Mouse (Mus musculus): Measurements from ENCODE around the gene Epn3.

Epn3 gene

GRCm38 (mm10) chr11:94471740-94472584 is 27.8 kb downstream of the Epn3 start:
- no peak for DNase-seq (ENCODE audit: low read depth in 2 of 2, low spot score in 2 of 2)

DNA sequence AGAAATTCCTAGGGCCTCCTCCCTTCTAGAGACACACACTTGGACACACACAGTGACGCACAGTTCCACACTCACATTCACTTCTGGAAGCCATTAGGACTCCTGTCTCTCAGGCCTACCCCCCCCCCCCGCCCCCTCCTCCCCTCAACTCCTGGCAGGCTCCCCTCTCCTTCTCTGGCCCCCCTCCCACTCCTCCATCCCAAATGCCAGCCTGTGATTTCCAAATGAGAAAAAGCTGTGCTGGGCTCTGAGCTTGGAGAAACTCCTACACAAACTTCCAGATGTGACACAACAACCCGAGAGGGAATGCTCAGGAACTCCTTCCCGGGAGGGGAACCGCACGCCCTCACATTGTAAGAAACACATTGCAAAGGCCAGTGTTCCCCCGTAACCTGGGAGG is 29.4 kb downstream of the Epn3 start:
- no peak for DNase-seq (ENCODE audit: low read depth in 2 of 2, low spot score in 2 of 2)

- DNase-seq (ENCODE audit: low read depth in 2 of 2, low spot score in 2 of 2): no peak
Observed at GRCm38 (mm10) chr11:94469136-94470064, 30.4 kb downstream of the Epn3 start.

DNA sequence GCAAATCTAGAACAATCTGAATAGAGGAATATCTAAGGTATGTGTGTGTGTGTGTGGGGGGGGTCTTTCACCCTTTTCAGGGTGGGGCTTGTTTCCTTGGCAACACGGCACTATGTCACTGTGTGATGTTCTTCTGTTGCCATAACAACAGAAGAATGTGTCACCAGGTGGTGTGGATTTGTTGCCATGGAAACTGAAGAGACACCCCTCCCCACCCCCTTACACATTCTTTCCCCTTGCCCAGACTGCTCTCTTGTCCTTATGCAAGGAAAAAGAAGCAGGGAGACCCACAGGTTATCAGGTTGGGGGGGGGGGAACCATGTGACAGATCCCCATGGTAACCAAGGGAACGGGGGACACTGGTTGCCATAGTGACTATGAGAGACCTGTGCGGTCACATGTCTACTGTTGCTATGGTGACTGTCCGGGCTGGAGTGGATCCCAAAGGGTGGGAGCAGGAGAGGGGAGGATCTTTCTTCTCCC is 31.2 kb downstream of the Epn3 start:
- DNase-seq (ENCODE audit: low read depth in 2 of 2, low spot score in 2 of 2): no peak

DNA sequence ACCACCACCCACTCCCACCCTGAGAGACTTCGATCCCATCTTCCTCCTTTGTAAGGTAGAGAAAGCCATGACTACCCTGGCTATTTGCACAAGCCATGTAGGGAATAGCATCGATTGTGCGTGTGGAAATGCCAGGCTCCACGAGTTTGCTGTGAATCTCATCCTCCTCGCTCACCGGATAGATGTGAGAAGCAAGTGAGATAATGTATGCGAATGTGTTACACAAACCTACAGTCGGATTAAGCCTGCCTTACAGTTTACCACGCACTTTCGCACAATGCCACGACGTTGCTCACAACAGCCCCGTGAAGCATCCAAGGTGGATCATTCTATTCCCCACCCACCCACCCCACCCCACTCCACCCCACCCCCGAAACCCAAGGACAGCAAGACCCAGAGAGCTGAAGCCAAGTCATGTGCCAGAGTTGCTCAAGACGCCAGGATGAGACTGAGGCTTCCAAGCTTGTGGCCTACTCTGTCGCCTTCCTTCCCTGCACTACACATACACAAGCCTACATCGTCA is 33.4 kb downstream of the Epn3 start:
- no peak for DNase-seq (ENCODE audit: low read depth in 2 of 2, low spot score in 2 of 2)

- DNase-seq (ENCODE audit: low read depth in 2 of 2, low spot score in 2 of 2): no peak
Observed at GRCm38 (mm10) chr11:94464170-94464569, 35.6 kb downstream of the Epn3 start.

- DNase-seq (ENCODE audit: low read depth in 2 of 2, low spot score in 2 of 2): no peak
Observed at GRCm38 (mm10) chr11:94461856-94462255, 37.9 kb downstream of the Epn3 start.

GRCm38 (mm10) chr11:94457001-94457400 is 42.8 kb downstream of the Epn3 start:
- DNase-seq (ENCODE audit: low read depth in 2 of 2, low spot score in 2 of 2): no peak

DNA sequence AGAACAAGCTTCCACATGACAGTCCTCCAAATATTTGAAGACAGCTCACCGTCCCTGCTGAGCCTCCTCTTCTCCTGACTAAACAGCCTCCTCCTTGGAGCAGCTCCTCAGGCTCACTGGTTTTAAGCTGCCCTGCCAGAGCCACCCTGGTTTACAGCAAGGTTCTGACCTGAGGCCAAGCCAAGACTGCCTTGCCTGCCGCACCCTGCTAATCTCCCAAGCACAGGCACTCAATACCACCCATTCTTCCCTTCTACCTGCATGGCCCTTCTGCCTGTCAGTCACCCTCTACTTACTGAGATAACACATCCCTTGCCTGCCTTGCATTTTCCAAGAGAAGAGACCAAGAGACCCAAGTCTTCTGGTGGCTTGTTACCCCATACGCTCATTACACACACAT is 43.4 kb downstream of the Epn3 start:
- no peak for DNase-seq (ENCODE audit: low read depth in 2 of 2, low spot score in 2 of 2)

GRCm38 (mm10) chr11:94455161-94455820 is 44.5 kb downstream of the Epn3 start:
- DNase-seq (ENCODE audit: low read depth in 2 of 2, low spot score in 2 of 2): no peak

GRCm38 (mm10) chr11:94454756-94455155 is 45.0 kb downstream of the Epn3 start:
- no peak for DNase-seq (ENCODE audit: low read depth in 2 of 2, low spot score in 2 of 2)

DNA sequence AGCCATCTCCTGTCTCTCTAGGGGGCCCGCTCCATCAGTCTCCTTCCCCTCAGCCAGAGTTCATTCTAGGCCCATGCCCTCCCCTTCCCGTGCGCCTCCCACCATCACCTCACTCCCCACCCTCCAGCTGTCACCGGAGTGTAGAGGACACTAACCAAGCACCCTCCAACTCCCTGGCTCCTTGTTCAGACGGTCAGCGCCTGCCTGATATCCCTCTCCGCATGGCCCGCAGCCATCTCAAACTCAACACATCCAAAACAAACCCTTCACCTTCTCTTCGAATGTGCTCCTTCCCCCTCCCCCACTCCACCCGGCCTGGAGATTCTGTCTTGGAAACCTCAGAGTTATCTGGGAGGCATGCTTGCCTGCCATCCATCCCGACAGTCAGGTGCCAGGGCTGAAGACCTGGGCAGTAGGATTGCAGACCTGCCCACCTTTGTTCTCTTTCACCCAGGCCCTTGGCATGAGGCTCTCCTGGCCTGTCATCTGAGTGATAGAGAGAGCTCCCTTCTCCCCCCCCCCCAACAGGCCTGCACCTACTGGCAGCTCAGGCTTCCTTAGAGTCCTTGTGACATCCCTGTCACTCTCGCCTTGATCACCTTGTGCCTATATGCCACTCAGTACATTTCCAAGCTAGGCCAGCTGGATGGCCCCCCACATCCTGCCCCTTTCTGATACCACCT is 48.5 kb downstream of the Epn3 start:
- no peak for DNase-seq (ENCODE audit: low read depth in 2 of 2, low spot score in 2 of 2)

- no peak for DNase-seq (ENCODE audit: low read depth in 2 of 2, low spot score in 2 of 2)
Observed at GRCm38 (mm10) chr11:94449886-94450285, 49.9 kb downstream of the Epn3 start.

DNA sequence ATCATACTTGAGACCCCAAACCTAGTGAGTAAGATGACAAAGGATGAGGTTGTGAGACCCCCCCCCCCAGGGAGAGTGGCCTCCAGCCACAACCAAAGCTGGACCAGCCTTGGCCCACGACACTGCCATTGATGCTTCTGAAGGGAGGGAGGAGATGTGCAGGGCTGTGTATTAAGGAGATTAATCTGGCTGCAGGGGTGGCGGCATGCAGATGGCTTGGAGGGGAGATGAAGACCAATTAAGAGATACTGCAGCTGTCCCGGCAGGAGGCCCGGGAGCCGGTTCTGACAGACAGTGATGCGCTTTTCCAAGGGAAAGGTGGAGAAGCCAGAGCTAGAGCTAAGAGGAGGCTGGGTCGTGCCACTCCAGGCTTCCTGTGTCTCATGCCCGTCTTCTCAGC is 50.5 kb downstream of the Epn3 start:
- DNase-seq (ENCODE audit: low read depth in 2 of 2, low spot score in 2 of 2): no peak

DNA sequence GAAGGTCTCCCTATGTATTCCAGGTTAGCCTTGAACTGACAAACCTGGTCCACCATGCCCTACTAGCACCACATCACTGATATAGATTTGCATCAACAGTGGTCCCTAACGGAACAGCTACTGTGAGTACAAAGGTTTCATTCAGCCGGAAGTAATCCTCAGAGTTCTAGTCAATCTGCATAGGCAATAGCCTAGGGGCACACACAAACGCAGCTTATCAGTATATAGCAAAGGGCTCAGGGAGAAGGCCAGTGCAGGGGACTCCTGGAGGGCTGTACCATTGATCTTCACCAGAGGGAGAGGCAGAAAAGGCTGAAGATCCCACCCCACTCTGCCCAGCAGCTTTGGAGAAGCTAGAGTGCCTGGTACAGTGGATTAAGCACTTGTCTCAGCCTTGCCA is 52.8 kb downstream of the Epn3 start:
- DNase-seq (ENCODE audit: low read depth in 2 of 2, low spot score in 2 of 2): no peak

GRCm38 (mm10) chr11:94445300-94445699 is 54.5 kb downstream of the Epn3 start:
- DNase-seq (ENCODE audit: low read depth in 2 of 2, low spot score in 2 of 2): no peak

DNA sequence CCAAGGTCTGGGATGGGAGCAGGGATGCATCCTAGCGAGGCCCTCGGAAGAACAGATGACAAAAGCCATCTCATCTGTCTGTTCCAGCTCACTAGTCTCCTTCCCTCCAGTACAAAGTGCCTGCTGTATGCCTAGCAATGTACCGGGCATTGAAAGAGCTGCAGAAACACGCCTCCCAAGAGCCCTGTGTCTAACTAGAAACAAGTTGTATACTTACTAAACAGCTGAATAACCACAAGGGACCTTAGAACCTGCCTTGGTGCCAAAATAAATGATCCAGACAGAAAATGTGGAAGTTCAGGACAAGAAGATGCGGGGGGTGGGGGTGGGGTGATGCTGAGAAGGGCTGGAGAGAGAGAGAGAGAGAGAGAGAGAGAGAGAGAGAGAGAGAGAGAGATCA is 54.9 kb downstream of the Epn3 start:
- no peak for DNase-seq (ENCODE audit: low read depth in 2 of 2, low spot score in 2 of 2)

- DNase-seq (ENCODE audit: low read depth in 2 of 2, low spot score in 2 of 2): no peak
Observed at GRCm38 (mm10) chr11:94441752-94442151, 58.0 kb downstream of the Epn3 start.

- DNase-seq (ENCODE audit: low read depth in 2 of 2, low spot score in 2 of 2): no peak
Observed at GRCm38 (mm10) chr11:94441122-94441521, 58.7 kb downstream of the Epn3 start.

DNA sequence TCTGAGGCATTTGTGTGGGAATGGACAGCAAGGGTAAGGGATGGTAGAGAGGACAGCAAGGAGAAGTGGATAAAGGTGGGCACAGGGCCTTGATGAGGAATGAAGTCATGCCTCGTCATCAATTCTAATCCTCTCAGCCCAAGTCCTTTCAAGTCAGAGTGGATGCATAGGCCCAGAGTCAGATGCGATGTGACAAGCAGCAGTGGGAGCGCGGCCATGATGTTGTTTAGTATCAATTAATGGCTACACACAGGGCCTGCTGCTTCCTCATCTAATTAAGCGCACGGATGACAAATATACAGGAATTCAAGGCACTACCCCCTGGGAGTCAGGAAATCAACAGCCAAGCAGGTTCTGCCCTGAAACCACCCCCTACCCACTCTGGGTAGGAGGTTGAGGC is 59.4 kb downstream of the Epn3 start:
- no peak for DNase-seq (ENCODE audit: low read depth in 2 of 2, low spot score in 2 of 2)
